Mouse (Mus musculus) adrenal gland (tissue): ENCODE data around the gene Vmn1r59.
"Not testable (repeated sequence)": the region's sequence is repeated elsewhere in the genome, so short reads cannot be mapped to it uniquely, and the experiment has no call there.

Experiments
- intact Hi-C: fragments of 180-260 bp; cut with DNase I; formaldehyde crosslinking; loops from one replicate; pipeline ENCODE4 v1.15.1; 2025
- long read RNA-seq, 2 experiments: library from polyadenylated mRNA; unstranded; transcript quantifications; one replicate each; pipeline ENCODE4 v2.0.0; 2020; ENCODE audit warnings: borderline replicate concordance in 1 of 2; ENCODE audit not compliant: insufficient replicate concordance in 1 of 2

Vmn1r59 gene
- long read RNA-seq, experiment 1, result 0 reads
- long read RNA-seq, experiment 2, result 0 reads

DNA sequence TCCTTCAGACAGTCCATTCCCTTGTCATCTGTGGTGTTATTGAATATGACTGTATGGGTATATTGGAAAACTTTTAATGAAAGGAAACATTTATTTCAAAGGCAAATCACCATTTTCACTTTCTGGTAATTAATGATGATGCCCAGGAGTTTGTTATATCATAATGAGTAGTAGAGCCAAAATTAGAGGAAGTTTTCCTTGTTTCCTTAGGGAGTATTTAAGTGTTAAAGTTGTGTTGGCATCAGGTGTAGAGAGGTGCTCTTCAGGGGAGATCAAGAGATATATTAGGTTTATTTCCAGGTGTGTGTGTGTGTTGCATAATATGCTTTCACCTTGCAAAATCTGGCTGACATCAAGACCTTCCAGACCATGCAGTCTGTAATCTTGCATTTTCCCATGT is at the start of gene Vmn1r59:
Vmn1r59 (minus strand) TSS at position 101 of the 400 bp plus-strand sequence.
- intact Hi-C loops, result no loop called here

DNA sequence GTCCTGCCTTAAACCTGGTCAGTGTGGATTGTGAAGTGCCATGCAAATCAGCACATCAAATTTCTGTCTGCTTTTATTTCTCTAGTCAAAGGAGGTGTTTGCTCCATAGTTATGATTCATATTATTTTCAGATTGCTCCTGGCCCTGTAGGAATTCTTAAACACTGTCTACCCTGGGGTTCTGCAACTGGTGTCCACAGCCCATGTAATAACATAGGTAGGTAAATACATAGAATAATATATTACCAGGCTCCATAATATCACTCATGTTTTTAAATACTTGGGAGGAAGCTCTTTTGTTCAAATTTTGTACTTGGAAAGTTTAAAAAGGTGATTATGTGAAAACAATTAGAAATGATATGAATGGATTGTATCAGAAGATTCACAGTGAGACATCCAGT is 37.3 kb upstream of the Vmn1r59 start, which contains the start of gene Vmn2r28:
Vmn2r28 (minus strand) TSS at position 101 of the 400 bp plus-strand sequence.
- intact Hi-C loops, result not testable (repeated sequence)

DNA sequence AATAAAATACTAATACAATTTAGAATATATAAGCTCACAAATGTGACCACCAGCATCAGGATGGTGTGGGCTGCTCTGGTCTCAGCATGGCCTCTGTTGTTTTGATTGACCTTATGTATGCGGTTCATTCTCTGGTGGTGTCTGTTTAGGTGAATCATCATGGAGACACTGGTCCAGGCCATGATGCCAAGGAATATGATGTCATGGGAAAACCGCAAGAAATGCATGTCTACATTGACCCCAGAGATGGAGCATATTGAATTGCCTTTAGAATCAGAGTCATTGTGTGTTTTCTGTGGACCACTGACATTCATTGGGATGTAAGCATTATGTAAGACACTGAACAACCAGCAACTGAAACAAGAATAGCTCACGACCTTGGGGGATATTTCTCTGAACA is 2.6 kb downstream of the Vmn1r59 start:
- intact Hi-C loops, result not testable (repeated sequence)

DNA sequence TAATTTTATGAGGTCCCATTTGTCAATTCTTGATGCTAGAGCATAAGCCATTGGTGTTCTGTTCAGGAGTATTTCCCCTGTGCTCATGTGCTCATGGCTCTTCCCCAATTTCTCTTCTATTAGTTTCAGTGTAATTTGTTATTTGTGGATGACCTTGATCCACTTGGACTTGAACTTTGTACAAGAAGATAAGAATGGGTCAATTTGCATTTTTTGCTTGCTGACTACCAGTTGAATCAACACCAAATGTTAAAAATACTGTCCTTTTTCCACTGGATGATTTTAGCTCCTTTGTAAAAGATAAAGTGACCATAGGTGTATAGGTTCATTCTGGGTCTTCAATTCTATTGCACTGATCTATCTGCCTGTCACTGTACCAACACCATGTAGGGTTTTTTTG is 7.9 kb downstream of the Vmn1r59 start:
- intact Hi-C loops, result no loop called here

DNA sequence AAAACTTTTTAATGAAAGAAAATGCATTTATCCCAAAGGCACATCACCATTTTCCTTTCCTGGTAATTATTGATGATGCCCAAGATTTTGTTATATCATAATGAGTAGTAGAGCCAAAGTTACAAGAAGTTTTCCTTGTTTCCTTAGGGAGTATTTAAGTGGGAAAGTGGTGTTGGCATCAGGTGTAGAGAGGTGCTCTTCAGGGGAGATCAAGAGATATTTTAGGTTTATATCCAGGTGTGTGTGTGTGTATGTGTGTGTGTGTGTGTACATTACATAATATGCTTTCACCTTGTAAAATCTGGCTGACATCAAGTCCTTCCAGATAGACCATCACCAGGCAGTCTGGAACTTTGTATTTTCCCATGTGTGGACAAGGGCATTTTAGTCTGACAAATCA is 43.3 kb downstream of the Vmn1r59 start, which contains the start of gene Vmn1r58:
Vmn1r58 (minus strand) TSS at position 101 of the 400 bp plus-strand sequence.
- intact Hi-C loops, result not testable (repeated sequence)

DNA sequence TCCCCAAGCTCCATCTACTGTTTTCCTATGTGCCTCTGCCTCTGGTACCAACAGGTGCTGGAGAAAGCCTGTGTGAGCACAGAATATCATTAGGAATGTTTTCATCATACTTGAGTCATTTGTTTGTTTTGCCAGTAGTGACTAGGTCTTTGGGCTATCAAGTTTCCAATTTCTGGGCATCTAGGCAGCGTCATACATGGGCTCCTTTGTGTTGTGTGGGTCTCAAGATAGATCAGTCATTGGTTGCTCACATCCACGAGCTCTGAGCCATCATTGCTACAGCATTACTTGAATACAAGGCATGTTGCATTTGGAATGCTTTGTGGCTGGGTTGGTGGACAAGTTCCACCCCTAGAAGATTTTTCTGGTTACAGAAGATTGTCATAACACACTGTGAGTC is 50.4 kb downstream of the Vmn1r59 start:
- intact Hi-C loops, result no loop called here
